ENCODE assay signal across 28 mouse cellular contexts in the genomic region with DNA sequence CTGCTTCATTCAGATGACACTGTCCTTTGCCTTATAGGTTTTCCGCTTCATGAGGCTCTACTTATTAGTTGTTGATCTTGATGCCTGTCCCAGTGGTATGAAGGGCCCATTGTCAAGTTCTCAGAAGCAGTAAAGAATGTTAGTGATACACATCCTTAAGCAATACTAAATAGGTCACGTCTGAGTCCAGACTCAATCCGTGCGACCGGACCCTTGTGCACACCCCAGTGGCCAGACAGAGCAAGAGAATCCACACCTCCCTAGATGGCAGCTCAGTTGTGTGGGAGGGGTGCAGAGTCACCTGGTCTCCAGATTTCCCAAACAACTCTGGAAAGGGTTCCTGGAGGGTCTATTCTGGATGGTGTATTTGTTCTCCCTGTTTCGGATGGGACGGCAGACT. TPM values are rescaled to one million over a fixed set of nuclear protein-coding genes. Genes with fewer than 3 reads are reported as not detected.
DNase-seq lines count a peak whose midpoint lies in the region; ATAC-seq and TF ChIP-seq lines count a peak whose summit lies in the region.
"Had no signal": no experiment of that assay in that cellular context is flagged by ENCODE, and none has a peak within 500 bp of the region (broad histone marks: within the 10 kb centered on the region; RNA-seq: fewer than 3 reads in every experiment).

No protein-coding gene starts in this region.

- TF ChIP-seq CTCF in kidney, adult 2 months (conservative IDR thresholded peaks at IDR 0.05; ENCODE audit: insufficient read depth, insufficient read length, low read depth, low read length) = 0 out of 2 replicates have a peak, but pooled peaks have one; percentile 18
- no peak for TF ChIP-seq CTCF in liver, postnatal 0 days (IDR thresholded peaks at IDR 0.05; ENCODE audit: low read depth)
- peak in 1 of 2 experiments; percentile 30; a peak in 2 of 4 replicates for TF ChIP-seq CTCF in CH12.LX (conservative IDR thresholded peaks at IDR 0.05 in 1 of 2, IDR thresholded peaks at IDR 0.05 in 1 of 2; ENCODE audit: low read depth in 2 of 2, low read length in 2 of 2)
- no peak for TF ChIP-seq CTCF in lung, postnatal 0 days (IDR thresholded peaks at IDR 0.05)

- H3K4me3 ChIP-seq in kidney, adult 2 months (ENCODE audit: insufficient read depth, low read depth, low read length) = no peak overlapping the region
- H3K4me3 ChIP-seq in liver, postnatal 0 days (ENCODE audit: low read depth, low read length) = no peak overlapping the region
- H3K4me3 ChIP-seq in liver, embryonic 12.5 days = no peak overlapping the region
- no peak overlapping the region for H3K4me3 ChIP-seq in CH12.LX (replicated peaks in 1 of 3; ENCODE audit: low read depth in 2 of 3, low read length in 2 of 3, poor library complexity in 1 of 3)
- H3K4me3 ChIP-seq in lung, postnatal 0 days (ENCODE audit: low read depth, low read length) = no peak overlapping the region
- H3K4me3 ChIP-seq: embryonic facial prominence, embryonic 10.5 days; embryonic facial prominence, embryonic 13.5 days; erythroblast, embryonic 14.5 days; forebrain, embryonic 12.5 days; heart, embryonic 12.5 days; heart, embryonic 15.5 days; hindbrain, embryonic 12.5 days; hindbrain, embryonic 15.5 days had no signal

- no peak for TF ChIP-seq EP300 in liver, postnatal 0 days (IDR thresholded peaks at IDR 0.05; ENCODE audit: low read depth)
- no peak for TF ChIP-seq EP300 in CH12.LX (IDR thresholded peaks at IDR 0.05; ENCODE audit: low read length)
- TF ChIP-seq EP300 in lung, postnatal 0 days (IDR thresholded peaks at IDR 0.05) = no peak

- 64% methylated on average over 7 of the region's 7 CpGs for whole genome bisulfite sequencing in kidney, adult 2 months
- WGBS in liver, postnatal 0 days (ENCODE audit: insufficient replicate concordance) = 85% methylated on average over 7 of the region's 7 CpGs
- 79% methylated on average over 7 of the region's 7 CpGs for WGBS in liver, embryonic 12.5 days (ENCODE audit: insufficient replicate concordance)
- WGBS in lung, postnatal 0 days = 89% methylated on average over 7 of the region's 7 CpGs

- H3K27ac ChIP-seq in kidney, adult 2 months (ENCODE audit: insufficient read depth, low read depth, low read length) = no peak overlapping the region
- peak overlapping the region; percentile 55; the same call in 1 of the 2 replicates for H3K27ac ChIP-seq in liver, postnatal 0 days (ENCODE audit: low read depth)
- H3K27ac ChIP-seq in liver, embryonic 12.5 days = no peak overlapping the region
- H3K27ac ChIP-seq in CH12.LX (ENCODE audit: insufficient read depth, low read depth) = no peak overlapping the region
- H3K27ac ChIP-seq in lung, postnatal 0 days (ENCODE audit: low read length) = no peak overlapping the region
- H3K27ac ChIP-seq: embryonic facial prominence, embryonic 10.5 days; embryonic facial prominence, embryonic 13.5 days; forebrain, embryonic 12.5 days; hindbrain, embryonic 12.5 days; hindbrain, embryonic 15.5 days had no signal

- in situ Hi-C loops in CH12.LX (cut with MboI; ENCODE audit: low pct_ligation_motif_present, low pct_unique_long_range_greater_than_20kb, low sequenced_read_pairs) = no loop called here

- no peaks in the 10 kb centered on the region; the same call in 1 of the 2 replicates for H3K79me2 ChIP-seq in CH12.LX (replicated peaks; ENCODE audit: control insufficient read depth, extremely low read depth, insufficient read depth, poor library complexity, severe bottlenecking)

- DNase-seq in heart, adult 11 months = peak; percentile 80
- DNase-seq in heart, postnatal 36 days = no peak
- DNase-seq in kidney, adult 2 months = no peak
- DNase-seq in kidney, postnatal 14 days = no peak
- DNase-seq in liver, postnatal 0 days = no peak
- no peak for DNase-seq in CH12.LX (ENCODE audit: extremely low read depth)
- DNase-seq in lung, postnatal 0 days (ENCODE audit: low spot score) = no peak
- DNase-seq: adrenal gland, adult 8-10 months; adrenal gland, postnatal 25 days; cerebellum, adult 11-12 months; cerebellum, adult 8-10 months; cerebellum, postnatal 10 days; cerebellum, postnatal 36 days; embryo, embryonic 11 days; gastrocnemius, postnatal 25 days; heart, postnatal 10 days had no signal

- no peaks in the 10 kb centered on the region for H3K27me3 ChIP-seq in kidney, adult 2 months (replicated peaks; ENCODE audit: control insufficient read depth, insufficient read depth, low read length)
- H3K27me3 ChIP-seq in liver, postnatal 0 days (ENCODE audit: insufficient read depth, low read length) = no peaks in the 10 kb centered on the region
- H3K27me3 ChIP-seq in liver, embryonic 12.5 days (replicated peaks) = no peaks in the 10 kb centered on the region
- no peaks in the 10 kb centered on the region for H3K27me3 ChIP-seq in CH12.LX (replicated peaks)
- no peaks in the 10 kb centered on the region for H3K27me3 ChIP-seq in lung, postnatal 0 days (replicated peaks; ENCODE audit: insufficient read depth, low read length)
- H3K27me3 ChIP-seq: forebrain, embryonic 12.5 days; heart, embryonic 12.5 days; heart, embryonic 15.5 days; hindbrain, embryonic 12.5 days; hindbrain, embryonic 15.5 days had no signal

- peaks cover 45% of the 10 kb centered on the region for H3K4me1 ChIP-seq in kidney, adult 2 months (ENCODE audit: control insufficient read depth, insufficient read depth, low read length)
- peaks cover 28% of the 10 kb centered on the region for H3K4me1 ChIP-seq in liver, postnatal 0 days (ENCODE audit: insufficient read depth)
- H3K4me1 ChIP-seq in liver, embryonic 12.5 days = no peaks in the 10 kb centered on the region
- H3K4me1 ChIP-seq in CH12.LX (ENCODE audit: control insufficient read depth in 1 of 2, insufficient read depth in 2 of 2) = peaks cover 12 to 24% of the 10 kb centered on the region in 2 experiments
- 0 out of 2 replicates have a peak, but pooled peaks cover 3% of the 10 kb centered on the region for H3K4me1 ChIP-seq in lung, postnatal 0 days (ENCODE audit: insufficient read depth, low read depth, low read length)
- H3K4me1 ChIP-seq: embryonic facial prominence, embryonic 10.5 days; forebrain, embryonic 12.5 days; hindbrain, embryonic 12.5 days; hindbrain, embryonic 15.5 days had no signal

- ATAC-seq in liver, postnatal 0 days = no peak
- no peak for ATAC-seq in liver, embryonic 12.5 days
- ATAC-seq in lung, postnatal 0 days = no peak
- ATAC-seq: activated CD4-positive, CD25-positive, alpha-beta regulatory T cell, adult 4 months; CD4-positive, CD25-positive, alpha-beta regulatory T cell, adult 4 months; forebrain, embryonic 16.5 days had no signal

- dilution Hi-C loops in CH12.LX (cut with MboI; ENCODE audit: extremely low pct_ligation_motif_present, extremely low pct_unique_long_range_greater_than_20kb, low sequenced_read_pairs) = no loop called here

- TF ChIP-seq POLR2A in kidney, adult 2 months (IDR thresholded peaks at IDR 0.05; ENCODE audit: low read depth, low read length) = no peak
- TF ChIP-seq POLR2A in CH12.LX (IDR thresholded peaks at IDR 0.05; ENCODE audit: low read depth, low read length) = no peak

- H3K4me2 ChIP-seq in liver, postnatal 0 days (ENCODE audit: low read depth, low read length) = no peak overlapping the region
- no peak overlapping the region for H3K4me2 ChIP-seq in liver, embryonic 12.5 days
- H3K4me2 ChIP-seq in CH12.LX (ENCODE audit: insufficient read depth, low read depth, poor library complexity, severe bottlenecking) = no peak overlapping the region
- no peak overlapping the region for H3K4me2 ChIP-seq in lung, postnatal 0 days (replicated peaks; ENCODE audit: low read depth, low read length)
- H3K4me2 ChIP-seq: embryonic facial prominence, embryonic 13.5 days; forebrain, embryonic 12.5 days; heart, embryonic 12.5 days; heart, embryonic 15.5 days; hindbrain, embryonic 12.5 days; hindbrain, embryonic 15.5 days had no signal

- intact Hi-C loops in heart, postnatal 36 days (cut with DNase I) = no loop called here

- H3K9me3 ChIP-seq in liver, postnatal 0 days (ENCODE audit: low read length) = no peaks in the 10 kb centered on the region
- H3K9me3 ChIP-seq in liver, embryonic 12.5 days (replicated peaks) = no peaks in the 10 kb centered on the region
- no peaks in the 10 kb centered on the region for H3K9me3 ChIP-seq in CH12.LX (replicated peaks; ENCODE audit: low read length)
- H3K9me3 ChIP-seq in lung, postnatal 0 days (ENCODE audit: low read length) = no peaks in the 10 kb centered on the region
- H3K9me3 ChIP-seq: embryonic facial prominence, embryonic 10.5 days; embryonic facial prominence, embryonic 13.5 days; forebrain, embryonic 12.5 days; heart, embryonic 12.5 days; heart, embryonic 15.5 days; hindbrain, embryonic 12.5 days; hindbrain, embryonic 15.5 days had no signal

- no peak overlapping the region for H3K9ac ChIP-seq in liver, postnatal 0 days (replicated peaks)
- no peak overlapping the region for H3K9ac ChIP-seq in liver, embryonic 12.5 days
- H3K9ac ChIP-seq in CH12.LX (ENCODE audit: insufficient read depth, low read depth) = no peak overlapping the region
- H3K9ac ChIP-seq in lung, postnatal 0 days (replicated peaks; ENCODE audit: low read depth) = no peak overlapping the region
- H3K9ac ChIP-seq: embryonic facial prominence, embryonic 13.5 days; forebrain, embryonic 12.5 days; heart, embryonic 12.5 days; heart, embryonic 15.5 days; hindbrain, embryonic 12.5 days; hindbrain, embryonic 15.5 days had no signal

- no peak; the same call in 1 of the 2 replicates for TF ChIP-seq RAD21 in CH12.LX (IDR thresholded peaks at IDR 0.05; ENCODE audit: low read depth, low read length)

- H3K36me3 ChIP-seq in kidney, adult 2 months (ENCODE audit: control insufficient read depth, insufficient read depth, low read length) = no peaks in the 10 kb centered on the region
- H3K36me3 ChIP-seq in liver, postnatal 0 days (replicated peaks; ENCODE audit: insufficient read depth, low read length) = 0 out of 2 replicates have a peak, but pooled peaks cover 3% of the 10 kb centered on the region
- no peaks in the 10 kb centered on the region for H3K36me3 ChIP-seq in liver, embryonic 12.5 days
- peaks cover 0 to 12% of the 10 kb centered on the region in 2 experiments for H3K36me3 ChIP-seq in CH12.LX (replicated peaks in 1 of 2; ENCODE audit: control insufficient read depth in 1 of 2, insufficient read depth in 1 of 2, low read length in 1 of 2)
- no peaks in the 10 kb centered on the region for H3K36me3 ChIP-seq in lung, postnatal 0 days (ENCODE audit: insufficient read depth, low read length)
- H3K36me3 ChIP-seq: embryonic facial prominence, embryonic 10.5 days; embryonic facial prominence, embryonic 13.5 days; forebrain, embryonic 12.5 days; heart, embryonic 15.5 days; hindbrain, embryonic 12.5 days; hindbrain, embryonic 15.5 days had no signal

TF ChIP-seq in CH12.LX, 34 proteins besides CTCF, POLR2A, EP300 and RAD21 (continues in another document):
- TF ChIP-seq TCF12 (IDR thresholded peaks at IDR 0.05; ENCODE audit: low read depth, low read length) = no peak

RNA-seq across cellular contexts. Expression of a gene that starts 37.7 kb away (rescaled TPM):
- total RNA-seq in heart, postnatal 36 days (2021) = 10 to 100 TPM; 22.0 to 24.0 TPM
- 12.4 and 14.9 TPM in 2 replicates for polyA plus RNA-seq in kidney, adult 2 months (2012; rRNA removed)
- polyA plus RNA-seq in liver, postnatal 0 days (2015; fragmentation: Nextera tagmentation; extraction: Ambion mirVana) = 9.8 and 13.4 TPM in 2 replicates
- polyA plus RNA-seq in liver, embryonic 12.5 days (2016; fragmentation: Nextera tagmentation; extraction: Ambion mirVana) = 25.5 and 25.9 TPM in 2 replicates
- total RNA-seq in CH12.LX (2012; rRNA removed) (63.7 and 65.6 TPM in 2 replicates), CH12.LX (2014; rRNA removed) (84.3 and 85.9 TPM in 2 replicates)
- 146 and 156 TPM in 2 replicates for polyA plus RNA-seq in CH12.LX (2012; ENCODE audit: insufficient read length, low read depth)
- polyA plus RNA-seq in lung, postnatal 0 days (2015; fragmentation: Nextera tagmentation; extraction: Ambion mirVana) = 18.4 and 18.7 TPM in 2 replicates
